Mouse (Mus musculus) heart, adult 2 months (tissue): ENCODE data around the gene Litaf.

Source experiments
- CTCF ChIP-seq: fragments of 200-600 bp; IDR thresholded peaks from 2 replicates; pipeline ENCODE4 v1.8.1; 2022; ENCODE audit warnings: antibody characterized with exemption, mild to moderate bottlenecking, moderate library complexity
- POLR2A ChIP-seq: fragments of 200-500 bp; IDR thresholded peaks from 2 replicates; pipeline ENCODE4 v1.6.1; 2011; ENCODE audit warnings: mild to moderate bottlenecking, low read depth, low read length, control low read depth; ENCODE audit not compliant: insufficient read depth

- TF ChIP-seq CTCF (no peak), POLR2A (no peak)
Observed at GRCm38 (mm10) chr16:10952881-10953280, 113.1 kb downstream of the Litaf start.
